Mouse (Mus musculus) lung, postnatal 0 days (tissue): Measurements from ENCODE around the gene Sel1l.

Source experiments
- CTCF ChIP-seq: IDR thresholded peaks from 2 replicates; pipeline ENCODE4 v1.5.1; 2016; ENCODE audit warnings: antibody characterized with exemption, mild to moderate bottlenecking
- EP300 ChIP-seq: IDR thresholded peaks from 2 replicates; pipeline ENCODE4 v1.6.1; 2016; ENCODE audit warnings: antibody characterized with exemption, mild to moderate bottlenecking, control low read depth

- TF ChIP-seq EP300 (no peak), CTCF (no peak)
Measured at GRCm38 (mm10) chr12:91791822-91792221, 57.1 kb downstream of the Sel1l start.
